Mouse (Mus musculus) midbrain, embryonic 16.5 days (tissue): ENCODE results near the gene Bco1. TPM values are rescaled to one million over a fixed set of nuclear protein-coding genes. Genes with fewer than 3 reads are reported as not detected.

Experiments
- ATAC-seq: fragments of 200-750 bp; cut with Nextera tagmentation; 2 replicates; pipeline ENCODE4 v1.8.0; 2017; ENCODE audit warnings: moderate TSS enrichment
- H3K27ac ChIP-seq: fragments of 300-500 bp; sonication (generic); 2 replicates; pipeline ENCODE4 v1.5.1; 2014; ENCODE audit warnings: mild to moderate bottlenecking, low read length, mixed read lengths
- H3K27me3 ChIP-seq: fragments of 300-500 bp; sonication (generic); 2 replicates; pipeline ENCODE4 v1.6.1; 2014; ENCODE audit warnings: low read depth, low read length, mixed read lengths; ENCODE audit not compliant: control insufficient read depth, insufficient read depth
- H3K36me3 ChIP-seq: fragments of 300-500 bp; sonication (generic); 2 replicates; pipeline ENCODE4 v1.6.1; 2014; ENCODE audit warnings: mild to moderate bottlenecking, low read length, moderate library complexity, mixed read lengths; ENCODE audit not compliant: control insufficient read depth, insufficient read depth
- H3K4me1 ChIP-seq: fragments of 300-500 bp; sonication (generic); 2 replicates; pipeline ENCODE4 v1.6.1; 2014; ENCODE audit warnings: mild to moderate bottlenecking, low read length, mixed read lengths; ENCODE audit not compliant: control insufficient read depth, insufficient read depth
- H3K4me2 ChIP-seq: fragments of 300-500 bp; sonication (generic); 2 replicates; pipeline ENCODE4 v1.6.1; 2014; ENCODE audit warnings: mild to moderate bottlenecking, low read length, mixed read lengths
- H3K4me3 ChIP-seq: fragments of 300-500 bp; sonication (generic); 2 replicates; pipeline ENCODE4 v1.5.1; 2014; ENCODE audit warnings: low read depth, mild to moderate bottlenecking, low read length, moderate library complexity, mixed read lengths
- H3K9ac ChIP-seq: fragments of 300-500 bp; sonication (generic); 2 replicates; pipeline ENCODE4 v1.6.1; 2014; ENCODE audit warnings: low read depth, low read length, mixed read lengths
- H3K9me3 ChIP-seq: fragments of 300-500 bp; sonication (generic); replicated peaks from 2 replicates; pipeline ENCODE4 v1.6.1; 2014; ENCODE audit warnings: mild to moderate bottlenecking, low read length, mixed read lengths; ENCODE audit not compliant: control insufficient read depth, poor library complexity, severe bottlenecking
- WGBS: fragments of 180-500 bp; shearing (Covaris S2); extraction: QIAGEN DNeasy Blood & Tissue Kit; methylation state at CpG from one replicate; pipeline ENCODE4 v1.1.7; 2014; 5-methylcytosine and 5-hydroxymethylcytosine counted together
- polyA plus RNA-seq: library from polyadenylated mRNA; unstranded; fragments of >200 nt; fragmentation: Nextera tagmentation; extraction: Ambion mirVana; gene quantifications from 2 replicates; pipeline ENCODE4 v1.2.1, GENCODE M21; 2015

The Bco1 gene
- polyA plus RNA-seq: 0.35 TPM in 2 replicates

DNA sequence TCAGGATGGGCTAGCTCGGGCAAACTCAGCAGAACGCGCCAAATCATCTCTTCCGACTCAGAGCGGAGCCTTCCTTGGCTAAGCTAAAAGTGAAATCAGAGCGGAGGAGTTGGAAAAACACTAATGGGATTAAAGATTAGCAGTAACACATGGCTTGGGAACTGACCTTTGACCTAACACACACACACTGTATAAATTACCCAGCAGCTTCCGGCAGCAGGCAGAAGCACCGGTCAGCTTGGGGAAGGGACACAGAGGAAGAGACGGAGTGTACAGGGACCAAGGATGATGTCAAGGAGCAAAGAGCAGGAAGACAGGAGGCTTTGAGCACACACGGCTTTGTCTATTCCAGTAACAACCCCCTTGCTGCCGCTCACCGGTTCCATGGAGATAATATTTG lies at the start of gene Bco1:
TSS of gene Bco1 (plus strand) at position 208 of the 400 bp plus-strand sequence.
- no peak within 1 kb of the TSS for H3K4me3 ChIP-seq
- H3K9me3 ChIP-seq: no peaks in the 10 kb centered on the region
- no peak for ATAC-seq
- peaks cover 13% of the 10 kb centered on the region; the same call in 1 of the 2 replicates for H3K4me1 ChIP-seq
- H3K36me3 ChIP-seq: no peaks in the 10 kb centered on the region
- no peak within 1 kb of the TSS for H3K27ac ChIP-seq
- H3K9ac ChIP-seq: no peak within 1 kb of the TSS
- no peaks in the 10 kb centered on the region for H3K27me3 ChIP-seq
- no peak within 1 kb of the TSS for H3K4me2 ChIP-seq
- WGBS: 60% methylated on average over 12 of the region's 12 CpGs

GRCm38 (mm10) chr8:117049444-117049843 lies 46.2 kb upstream of the Bco1 start:
- no peak for ATAC-seq
- H3K9me3 ChIP-seq: no peaks in the 10 kb centered on the region
- no peak overlapping the region for H3K27ac ChIP-seq
- H3K4me2 ChIP-seq: no peak overlapping the region
- no peak overlapping the region for H3K4me3 ChIP-seq
- H3K27me3 ChIP-seq: no peaks in the 10 kb centered on the region; the same call in 1 of the 2 replicates
- WGBS: 70% methylated on average over 7 of the region's 7 CpGs
- H3K9ac ChIP-seq: no peak overlapping the region
- H3K4me1 ChIP-seq: no peaks in the 10 kb centered on the region
- no peaks in the 10 kb centered on the region for H3K36me3 ChIP-seq

DNA sequence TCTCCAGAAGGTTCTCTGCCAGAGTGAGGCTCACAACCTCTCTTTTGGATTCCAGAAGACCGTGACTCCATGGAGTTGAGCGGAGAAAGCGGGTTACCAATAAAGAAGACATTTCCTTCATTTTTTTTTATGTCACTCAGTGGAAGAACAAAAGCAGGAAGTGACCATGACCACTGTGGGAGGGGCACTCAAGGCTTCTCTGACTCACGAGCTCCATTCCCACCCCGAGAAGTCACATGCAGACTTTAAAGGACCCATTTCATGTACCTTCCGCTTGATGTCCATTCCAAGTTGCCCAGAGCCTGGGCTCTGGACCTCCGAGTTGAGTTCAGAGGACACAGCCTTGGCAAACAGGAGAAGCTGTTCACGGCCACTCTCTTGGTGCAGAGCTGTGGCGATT lies 44.9 kb upstream of the Bco1 start:
- Histone ChIP-seq H3K27me3 (no peaks in the 10 kb centered on the region; the same call in 1 of the 2 replicates), H3K27ac (no peak overlapping the region), H3K9me3 (no peaks in the 10 kb centered on the region), H3K4me2 (no peak overlapping the region), H3K4me3 (no peak overlapping the region), H3K9ac (no peak overlapping the region), H3K36me3 (no peaks in the 10 kb centered on the region), H3K4me1 (no peaks in the 10 kb centered on the region)
- ATAC-seq: no peak
- WGBS: 82% methylated on average over 9 of the region's 9 CpGs

DNA sequence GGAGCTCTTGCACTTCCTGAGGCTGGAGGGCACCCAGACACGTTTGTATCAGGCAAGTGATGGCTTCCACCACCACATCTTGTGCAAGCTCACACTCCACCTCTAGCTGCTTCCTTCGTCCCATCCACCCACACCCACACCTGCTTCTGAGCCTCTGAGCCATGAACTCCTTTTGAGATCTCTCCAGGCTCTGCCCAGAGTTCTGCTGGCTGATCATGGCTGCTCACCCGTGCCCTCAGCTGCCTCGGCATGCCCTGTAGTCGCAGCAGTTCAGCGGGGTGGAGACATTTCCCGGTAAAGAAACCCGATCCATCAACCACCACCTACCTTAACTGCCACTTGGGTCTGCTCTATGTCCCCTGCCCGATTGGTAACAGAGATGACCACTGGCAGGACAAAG lies 44.3 kb upstream of the Bco1 start:
- 76% methylated on average over 9 of the region's 9 CpGs for WGBS
- Histone ChIP-seq H3K9me3 (no peaks in the 10 kb centered on the region), H3K4me1 (no peaks in the 10 kb centered on the region), H3K4me2 (no peak overlapping the region), H3K9ac (no peak overlapping the region), H3K36me3 (no peaks in the 10 kb centered on the region), H3K27me3 (no peaks in the 10 kb centered on the region; the same call in 1 of the 2 replicates), H3K27ac (no peak overlapping the region), H3K4me3 (no peak overlapping the region)
- ATAC-seq: no peak

- no peak for ATAC-seq
- Histone ChIP-seq H3K27ac (no peak overlapping the region), H3K27me3 (no peaks in the 10 kb centered on the region; the same call in 1 of the 2 replicates), H3K4me3 (no peak overlapping the region), H3K4me1 (no peaks in the 10 kb centered on the region), H3K9ac (no peak overlapping the region), H3K4me2 (no peak overlapping the region), H3K36me3 (no peaks in the 10 kb centered on the region), H3K9me3 (no peaks in the 10 kb centered on the region)
- 70% methylated on average over 12 of the region's 12 CpGs for WGBS
These were observed 42.2 kb upstream of the Bco1 start for GRCm38 (mm10) chr8:117053135-117054079.

- Histone ChIP-seq H3K27me3 (no peaks in the 10 kb centered on the region; the same call in 1 of the 2 replicates), H3K27ac (no peak overlapping the region), H3K4me2 (no peak overlapping the region), H3K4me3 (no peak overlapping the region), H3K9me3 (no peaks in the 10 kb centered on the region), H3K9ac (no peak overlapping the region), H3K4me1 (no peaks in the 10 kb centered on the region), H3K36me3 (no peaks in the 10 kb centered on the region)
- WGBS: 76% methylated on average over 3 of the region's 3 CpGs
- ATAC-seq: no peak
These were observed 41.5 kb upstream of the Bco1 start for GRCm38 (mm10) chr8:117054146-117054545.

GRCm38 (mm10) chr8:117055097-117055496 lies 40.6 kb upstream of the Bco1 start:
- H3K9me3 ChIP-seq: no peaks in the 10 kb centered on the region
- H3K4me3 ChIP-seq: no peak overlapping the region
- no peak for ATAC-seq
- H3K27ac ChIP-seq: no peak overlapping the region
- H3K4me2 ChIP-seq: no peak overlapping the region
- no peaks in the 10 kb centered on the region; the same call in 1 of the 2 replicates for H3K27me3 ChIP-seq
- no peak overlapping the region for H3K9ac ChIP-seq
- WGBS: 82% methylated on average over 6 of the region's 6 CpGs
- H3K4me1 ChIP-seq: no peaks in the 10 kb centered on the region
- no peaks in the 10 kb centered on the region for H3K36me3 ChIP-seq

GRCm38 (mm10) chr8:117059021-117059420 lies 36.6 kb upstream of the Bco1 start:
- Histone ChIP-seq H3K4me2 (no peak overlapping the region), H3K9ac (no peak overlapping the region), H3K4me1 (peaks cover 2% of the 10 kb centered on the region; the same call in 1 of the 2 replicates), H3K4me3 (no peak overlapping the region), H3K27me3 (no peaks in the 10 kb centered on the region), H3K9me3 (peaks cover 5% of the 10 kb centered on the region), H3K27ac (no peak overlapping the region), H3K36me3 (no peaks in the 10 kb centered on the region)
- WGBS: 67% methylated on average over 7 of the region's 7 CpGs
- ATAC-seq: no peak

- no peak for ATAC-seq
- Histone ChIP-seq H3K4me3 (no peak overlapping the region), H3K9ac (no peak overlapping the region), H3K4me1 (peaks cover 2% of the 10 kb centered on the region; the same call in 1 of the 2 replicates), H3K27ac (no peak overlapping the region), H3K27me3 (no peaks in the 10 kb centered on the region), H3K36me3 (no peaks in the 10 kb centered on the region), H3K9me3 (peaks cover 5% of the 10 kb centered on the region), H3K4me2 (no peak overlapping the region)
- WGBS: 77% methylated on average over 13 of the region's 13 CpGs
These were observed 35.3 kb upstream of the Bco1 start for GRCm38 (mm10) chr8:117060306-117060705.
